Mouse (Mus musculus): ENCODE results near the gene Tbx6.

Tbx6 gene

GRCm38 (mm10) chr7:126780971-126781635 lies at the start of gene Tbx6:
TSS of gene Tbx6 (plus strand) at chr7:126781483.
- no peak for DNase-seq

- no peak for DNase-seq
These were observed 45.2 kb upstream of the Tbx6 start for GRCm38 (mm10) chr7:126736122-126736521.

DNA sequence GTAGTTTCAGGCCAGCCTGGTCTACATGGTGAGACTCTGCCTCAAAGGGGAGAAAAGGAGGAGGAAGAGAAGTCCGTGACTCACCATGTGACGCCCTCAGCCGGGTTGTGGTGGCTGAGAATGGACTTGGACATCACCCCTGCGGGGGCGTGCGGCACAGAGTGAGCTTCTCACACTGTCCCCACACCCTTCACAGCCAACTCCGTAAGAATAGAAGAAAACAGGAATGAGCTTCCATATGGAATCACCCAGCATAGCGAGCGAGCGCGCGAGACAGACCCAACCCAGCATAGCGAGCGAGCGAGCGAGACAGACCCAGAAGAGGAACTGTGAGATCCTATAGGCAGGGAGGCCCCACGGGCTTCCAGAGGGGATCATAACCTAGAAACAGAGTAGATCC lies 41.7 kb upstream of the Tbx6 start:
- no peak for DNase-seq

- no peak for DNase-seq
These were observed 41.0 kb upstream of the Tbx6 start for GRCm38 (mm10) chr7:126740132-126740735.

DNA sequence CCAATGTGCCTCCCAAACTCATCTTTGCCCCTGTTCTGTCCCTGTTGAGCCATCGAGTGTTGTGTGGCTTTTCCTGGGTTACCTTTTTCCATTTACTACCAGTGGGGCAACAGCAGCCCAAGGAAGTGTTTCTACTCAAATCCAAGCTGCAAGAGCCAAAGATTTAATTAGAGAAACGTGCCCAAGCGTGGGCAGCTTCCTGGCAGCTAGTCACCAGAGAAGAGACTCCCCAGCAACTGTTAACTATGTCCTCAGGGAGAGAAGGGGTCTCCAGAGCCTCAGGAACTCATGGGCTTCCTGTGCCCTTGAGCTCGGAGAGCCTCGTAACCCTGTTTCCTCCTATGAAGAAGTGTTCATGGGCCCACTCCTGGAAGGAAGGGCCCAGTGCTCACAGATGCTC lies 40.3 kb upstream of the Tbx6 start:
- no peak for DNase-seq

- DNase-seq: no peak
These were observed 39.8 kb upstream of the Tbx6 start for GRCm38 (mm10) chr7:126741452-126741851.

- no peak for DNase-seq
These were observed 39.3 kb upstream of the Tbx6 start for GRCm38 (mm10) chr7:126741964-126742482.

DNA sequence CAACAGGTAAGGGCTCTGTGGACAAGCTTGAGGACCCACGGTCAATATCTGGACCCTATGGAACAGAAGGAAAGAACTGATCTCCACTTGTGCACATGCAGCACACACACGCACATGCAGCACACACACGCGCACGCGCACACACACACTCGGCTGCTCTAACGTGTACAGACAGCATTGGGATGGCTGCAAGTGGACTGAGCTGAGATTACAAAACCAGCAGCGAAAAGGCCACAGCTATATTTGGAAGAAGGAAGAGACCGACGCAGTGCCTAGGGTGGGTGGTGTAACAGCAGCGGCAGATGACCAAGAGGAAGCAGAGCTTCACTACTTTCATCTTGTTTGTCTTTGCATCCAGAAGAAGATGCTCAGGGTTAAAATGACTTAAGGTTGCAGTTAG lies 35.2 kb upstream of the Tbx6 start:
- no peak for DNase-seq

DNA sequence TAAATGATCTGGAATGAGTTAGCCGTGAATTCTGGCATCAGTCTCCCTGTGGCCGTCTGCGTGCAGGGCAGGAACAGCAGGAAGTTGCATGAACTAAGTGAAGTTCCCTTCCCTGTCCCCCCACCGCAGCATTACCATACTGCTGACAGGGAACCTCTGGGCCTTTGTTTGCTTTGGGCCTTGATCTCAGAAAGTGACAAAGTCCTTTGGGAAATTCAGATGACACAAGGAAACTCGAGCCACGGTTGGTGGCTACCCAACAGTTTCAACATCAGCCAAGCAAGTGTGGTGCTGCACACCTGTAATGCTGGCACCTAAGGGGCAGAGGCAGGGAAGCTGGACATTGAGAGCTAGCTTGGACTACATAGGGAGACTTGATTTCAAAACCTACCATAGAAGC lies 34.5 kb upstream of the Tbx6 start:
- peak; percentile 39 for DNase-seq

- DNase-seq: no peak
These were observed 32.5 kb upstream of the Tbx6 start for GRCm38 (mm10) chr7:126748824-126749223.

GRCm38 (mm10) chr7:126749582-126750343 lies 31.5 kb upstream of the Tbx6 start:
- no peak for DNase-seq

GRCm38 (mm10) chr7:126754866-126755265 lies 26.4 kb upstream of the Tbx6 start:
- peak; percentile 69 to 70 for DNase-seq

- DNase-seq: no peak
These were observed 22.7 kb upstream of the Tbx6 start for GRCm38 (mm10) chr7:126758539-126758938.

DNA sequence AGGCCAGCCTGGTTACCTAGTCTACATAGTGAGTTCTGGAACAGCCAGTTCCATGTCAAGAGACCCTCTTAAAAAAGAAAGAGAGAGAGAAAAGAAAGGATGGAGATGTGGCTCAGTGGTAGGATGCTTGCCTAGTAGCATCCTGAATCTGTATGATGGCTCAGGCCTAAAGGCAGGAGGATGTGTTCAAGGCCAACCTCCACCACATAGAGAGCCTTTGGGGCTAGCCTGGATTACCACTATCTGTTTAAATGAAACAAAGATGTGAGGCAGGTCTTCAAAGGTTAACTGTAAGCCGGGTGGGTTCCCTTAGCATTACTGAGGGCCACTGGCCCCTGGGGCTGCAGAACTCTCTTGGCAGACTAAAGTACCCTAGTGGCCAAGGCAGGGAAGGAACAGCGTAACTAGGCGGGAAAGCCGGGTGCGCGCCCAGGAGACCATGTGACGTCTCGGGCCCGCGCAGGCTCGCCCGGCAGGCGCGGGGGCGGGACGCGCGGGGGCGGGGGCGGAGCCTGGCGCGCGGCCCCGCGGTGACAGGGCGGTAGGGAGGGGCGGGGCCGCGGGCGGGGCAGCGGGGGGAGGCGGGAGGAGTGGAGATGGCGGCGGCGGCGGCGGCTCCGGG lies 22.1 kb upstream of the Tbx6 start, which contains the start of gene Mapk3:
Gene Mapk3 (plus strand): TSS at position 552 of the 622 bp plus-strand sequence.
- peak; percentile 94 for DNase-seq

GRCm38 (mm10) chr7:126759672-126760390 lies 21.5 kb upstream of the Tbx6 start:
- DNase-seq: no peak

DNA sequence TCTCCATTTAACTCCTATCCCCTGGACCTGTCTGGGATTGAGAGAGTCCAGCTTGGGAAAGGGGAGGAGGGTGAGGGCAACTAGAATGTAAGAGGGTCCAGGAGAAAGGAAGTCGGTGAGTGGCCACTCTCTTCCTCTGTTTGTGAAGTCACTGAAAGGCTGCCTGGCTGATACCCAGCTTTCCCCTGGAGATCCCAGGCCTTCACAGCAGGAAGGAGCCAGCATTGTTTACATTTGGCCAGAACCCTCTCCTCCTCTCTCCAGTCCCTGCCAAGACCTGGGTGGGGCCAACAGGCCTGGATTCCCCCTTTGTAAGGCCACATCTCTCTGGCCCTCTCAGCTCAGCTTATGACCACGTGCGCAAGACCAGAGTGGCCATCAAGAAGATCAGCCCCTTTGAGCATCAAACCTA lies 20.9 kb upstream of the Tbx6 start:
- DNase-seq: no peak

DNA sequence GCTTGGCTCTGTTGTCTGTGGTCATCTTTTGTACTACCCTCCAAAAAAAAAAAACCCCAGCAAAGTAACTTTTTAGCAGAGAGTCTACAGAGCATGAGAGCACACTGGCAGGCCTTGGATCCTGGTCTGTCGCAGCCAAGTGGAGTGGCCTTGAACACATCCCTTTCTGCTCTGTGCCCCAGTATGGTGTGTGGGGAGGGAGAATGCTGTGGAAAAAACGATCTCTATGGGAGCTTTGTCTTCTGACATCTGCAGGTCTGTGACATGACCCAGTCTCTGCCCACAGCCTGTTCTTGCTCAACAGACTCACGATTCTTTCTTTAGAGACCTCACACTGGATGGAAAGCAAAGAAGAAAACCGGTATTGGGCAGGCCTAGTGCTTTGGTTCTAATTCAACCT lies 20.3 kb upstream of the Tbx6 start:
- no peak for DNase-seq

DNA sequence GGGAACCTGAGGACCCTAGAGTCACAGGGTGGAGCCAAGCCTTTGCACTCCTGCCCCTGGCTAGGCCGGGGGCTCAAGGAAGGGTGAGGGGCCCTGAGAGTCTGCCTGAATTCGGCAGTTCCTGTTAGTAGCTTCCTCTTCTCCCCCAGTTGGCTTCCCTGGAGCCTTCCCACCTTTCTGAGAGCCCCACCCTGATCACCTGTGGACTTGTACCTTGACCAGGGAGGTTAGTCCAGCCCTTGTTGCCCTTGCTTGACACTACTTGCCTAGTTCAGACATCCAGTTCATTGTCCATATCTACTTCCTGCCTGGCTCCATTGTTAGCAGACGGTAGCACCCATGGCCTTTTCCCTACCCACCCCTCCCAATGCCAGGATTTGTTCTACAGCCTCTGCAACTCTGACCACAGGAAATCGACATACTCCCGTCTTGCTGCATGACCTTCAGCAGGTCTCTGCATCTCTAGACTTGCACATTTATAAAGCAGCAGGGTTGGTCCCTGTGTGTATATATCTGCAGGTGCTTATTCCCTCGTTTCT lies 19.7 kb upstream of the Tbx6 start:
- DNase-seq: no peak

- no peak for DNase-seq
These were observed 18.7 kb upstream of the Tbx6 start for GRCm38 (mm10) chr7:126762471-126763008.

- no peak for DNase-seq
These were observed 15.7 kb upstream of the Tbx6 start for GRCm38 (mm10) chr7:126765540-126765939.

DNA sequence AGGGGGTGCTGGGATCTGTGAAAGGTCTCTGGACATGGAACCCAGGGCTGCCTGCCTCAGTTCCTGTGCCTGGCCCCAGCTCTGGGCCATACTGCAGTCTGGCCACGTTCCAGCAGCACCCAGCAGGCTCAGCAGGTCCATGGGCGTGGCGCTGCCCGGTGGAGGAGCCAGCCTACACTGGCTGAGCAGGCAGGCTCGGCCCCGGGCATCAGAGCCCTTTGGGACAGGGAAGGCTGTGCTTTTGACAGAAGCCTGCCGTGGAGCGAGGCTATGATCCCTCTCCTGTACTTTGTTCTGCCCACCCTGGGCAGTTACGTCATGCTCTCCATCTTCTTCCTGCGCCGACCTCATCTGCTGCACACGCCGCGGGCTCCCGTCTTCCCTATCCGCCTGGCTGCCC lies 15.1 kb upstream of the Tbx6 start, which contains the start of gene Gdpd3:
Gene Gdpd3 (plus strand): TSS at position 134 of the 400 bp plus-strand sequence.
- DNase-seq: no peak

DNA sequence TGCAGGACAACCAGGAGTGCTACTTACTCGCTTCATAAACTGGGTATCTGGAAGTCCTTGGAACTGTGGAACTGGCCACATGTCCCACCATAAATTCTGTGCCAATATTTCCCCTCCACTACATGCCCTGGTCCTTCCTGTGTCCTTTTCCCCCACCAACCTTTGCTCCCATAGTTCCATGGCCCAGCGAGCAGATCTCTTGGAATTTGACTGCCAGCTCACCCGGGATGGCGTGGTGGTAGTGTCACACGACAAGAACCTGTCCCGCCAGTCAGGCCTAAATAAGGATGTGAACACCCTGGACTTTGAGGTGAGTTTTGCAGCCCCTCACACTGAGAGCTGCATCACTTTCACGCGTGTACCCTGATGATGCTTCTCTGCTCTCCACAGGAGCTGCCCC lies 14.3 kb upstream of the Tbx6 start:
- DNase-seq: no peak

All from B cell, adult 2 months (primary cell).